Mouse (Mus musculus) embryonic facial prominence, embryonic 13.5 days (tissue): ENCODE results near the gene Ccng2. TPM values are rescaled to one million over a fixed set of nuclear protein-coding genes. Genes with fewer than 3 reads are reported as not detected.
A peak's percentile ranks its signal among the peaks of the same experiment; 100 is the strongest.

ENCODE experiments used
- ATAC-seq: fragments of 200-750 bp; cut with Nextera tagmentation; 2 replicates; pipeline ENCODE4 v1.8.0; 2017; ENCODE audit warnings: low read depth; ENCODE audit not compliant: insufficient number of reproducible peaks, insufficient read depth, low FRiP score, low TSS enrichment
- H3K27ac ChIP-seq: fragments of 300-500 bp; sonication (generic); 2 replicates; pipeline ENCODE4 v1.5.1; 2015; ENCODE audit warnings: moderate library complexity, mild to moderate bottlenecking, inconsistent platforms
- H3K27me3 ChIP-seq: fragments of 300-500 bp; sonication (generic); 2 replicates; pipeline ENCODE4 v1.6.1; 2015; ENCODE audit warnings: mild to moderate bottlenecking, inconsistent platforms
- H3K36me3 ChIP-seq: fragments of 300-500 bp; sonication (generic); 2 replicates; pipeline ENCODE4 v1.6.1; 2015; ENCODE audit warnings: mild to moderate bottlenecking, inconsistent platforms
- H3K4me1 ChIP-seq: fragments of 300-500 bp; sonication (generic); 2 replicates; pipeline ENCODE4 v1.6.1; 2015; ENCODE audit warnings: inconsistent platforms
- H3K4me2 ChIP-seq: fragments of 300-500 bp; sonication (generic); 2 replicates; pipeline ENCODE4 v1.6.1; 2015; ENCODE audit warnings: moderate library complexity, mild to moderate bottlenecking, inconsistent platforms
- H3K4me3 ChIP-seq: fragments of 300-500 bp; sonication (generic); 2 replicates; pipeline ENCODE4 v1.5.1; 2015; ENCODE audit warnings: mild to moderate bottlenecking, inconsistent platforms
- H3K9ac ChIP-seq: fragments of 300-500 bp; sonication (generic); 2 replicates; pipeline ENCODE4 v1.6.1; 2015; ENCODE audit warnings: mild to moderate bottlenecking, inconsistent platforms
- H3K9me3 ChIP-seq: fragments of 300-500 bp; sonication (generic); 2 replicates; pipeline ENCODE4 v1.6.1; 2016; ENCODE audit warnings: inconsistent platforms
- WGBS: fragments of 180-500 bp; shearing (Covaris S2); methylation state at CpG from one replicate; pipeline ENCODE4 v1.1.7; 2015; ENCODE audit warnings: mixed read lengths; 5-methylcytosine and 5-hydroxymethylcytosine counted together
- polyA plus RNA-seq: library from polyadenylated mRNA; unstranded; fragments of >200 nt; fragmentation: Nextera tagmentation; extraction: Ambion mirVana; gene quantifications from 2 replicates; pipeline ENCODE4 v1.2.1, GENCODE M21; 2015

The Ccng2 gene
- polyA plus RNA-seq, result 72.0 and 87.0 TPM in 2 replicates

GRCm38 (mm10) chr5:93266883-93267704 lies at the start of gene Ccng2:
TSS of gene Ccng2 (plus strand) at chr5:93267257.
- Histone ChIP-seq H3K27ac (peak within 1 kb of the TSS; percentile 97), H3K9me3 (no peaks in the 10 kb centered on the region), H3K27me3 (no peaks in the 10 kb centered on the region), H3K4me1 (peaks cover 34% of the 10 kb centered on the region), H3K4me2 (peak within 1 kb of the TSS; percentile 65), H3K4me3 (peak within 1 kb of the TSS; percentile 97), H3K36me3 (peaks cover 21% of the 10 kb centered on the region), H3K9ac (peak within 1 kb of the TSS; percentile 98)
- peak; percentile 95 for ATAC-seq
- WGBS, result under 1% methylated on average over 54 of the region's 54 CpGs

DNA sequence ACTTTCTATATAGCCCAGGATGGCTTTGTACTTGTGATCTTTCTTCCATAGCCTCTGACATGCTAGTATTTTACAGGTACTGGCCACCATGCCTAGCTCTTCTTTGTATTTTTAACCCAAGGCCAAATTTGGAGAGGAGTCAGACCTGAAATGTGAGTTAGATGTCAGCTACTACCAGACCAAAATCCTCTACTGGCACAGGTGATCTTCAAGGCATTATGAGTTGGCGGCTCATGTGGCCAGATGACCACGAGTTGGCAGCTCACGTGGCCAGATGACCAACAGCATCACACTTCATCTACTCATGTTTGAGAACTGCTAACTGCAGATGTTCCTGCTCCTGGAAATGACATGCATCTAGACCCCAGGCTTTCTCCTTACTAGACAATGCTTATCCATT lies 48.7 kb upstream of the Ccng2 start:
- Histone ChIP-seq H3K36me3 (no peaks in the 10 kb centered on the region), H3K4me2 (no peak overlapping the region), H3K9ac (no peak overlapping the region), H3K4me1 (no peaks in the 10 kb centered on the region), H3K9me3 (no peaks in the 10 kb centered on the region), H3K27me3 (no peaks in the 10 kb centered on the region), H3K4me3 (no peak overlapping the region), H3K27ac (no peak overlapping the region)
- 76% methylated on average over 3 of the region's 3 CpGs for WGBS
- ATAC-seq, result no peak

GRCm38 (mm10) chr5:93221661-93222060 lies 45.4 kb upstream of the Ccng2 start:
- no peak for ATAC-seq
- H3K36me3 ChIP-seq, result no peaks in the 10 kb centered on the region
- H3K9ac ChIP-seq, result no peak overlapping the region
- no peak overlapping the region for H3K4me3 ChIP-seq
- no peaks in the 10 kb centered on the region for H3K27me3 ChIP-seq
- H3K4me1 ChIP-seq, result peaks cover 2% of the 10 kb centered on the region; the same call in 1 of the 2 replicates
- no peak overlapping the region for H3K27ac ChIP-seq
- 64% methylated on average over 3 of the region's 3 CpGs for WGBS
- no peak overlapping the region for H3K4me2 ChIP-seq
- no peaks in the 10 kb centered on the region for H3K9me3 ChIP-seq

- H3K4me2 ChIP-seq, result no peak overlapping the region
- no peak overlapping the region for H3K4me3 ChIP-seq
- H3K36me3 ChIP-seq, result no peaks in the 10 kb centered on the region
- ATAC-seq, result no peak
- no peak overlapping the region for H3K27ac ChIP-seq
- no peaks in the 10 kb centered on the region for H3K27me3 ChIP-seq
- 0 out of 2 replicates have a peak, but pooled peaks cover 7% of the 10 kb centered on the region for H3K9me3 ChIP-seq
- 75% methylated on average over 2 of the region's 2 CpGs for WGBS
- H3K9ac ChIP-seq, result no peak overlapping the region
- H3K4me1 ChIP-seq, result peaks cover 2% of the 10 kb centered on the region; the same call in 1 of the 2 replicates
Observed at GRCm38 (mm10) chr5:93224549-93224948, 42.5 kb upstream of the Ccng2 start.

- Histone ChIP-seq H3K4me3 (no peak overlapping the region), H3K27me3 (no peaks in the 10 kb centered on the region), H3K36me3 (no peaks in the 10 kb centered on the region), H3K9ac (no peak overlapping the region), H3K27ac (no peak overlapping the region), H3K4me2 (no peak overlapping the region), H3K9me3 (0 out of 2 replicates have a peak, but pooled peaks cover 7% of the 10 kb centered on the region), H3K4me1 (peaks cover 2% of the 10 kb centered on the region; the same call in 1 of the 2 replicates)
- WGBS, result 82% methylated on average over 3 of the region's 3 CpGs
- no peak for ATAC-seq
Observed at GRCm38 (mm10) chr5:93227157-93227556, 39.9 kb upstream of the Ccng2 start.

GRCm38 (mm10) chr5:93229527-93229926 lies 37.5 kb upstream of the Ccng2 start:
- 0 out of 2 replicates have a peak, but pooled peaks cover 7% of the 10 kb centered on the region for H3K9me3 ChIP-seq
- 79% methylated on average over 2 of the region's 2 CpGs for WGBS

GRCm38 (mm10) chr5:93231721-93232120 lies 35.3 kb upstream of the Ccng2 start:
- Histone ChIP-seq H3K27ac (no peak overlapping the region), H3K4me1 (peaks cover 4% of the 10 kb centered on the region; the same call in 1 of the 2 replicates), H3K36me3 (no peaks in the 10 kb centered on the region), H3K27me3 (no peaks in the 10 kb centered on the region), H3K4me2 (no peak overlapping the region), H3K4me3 (no peak overlapping the region), H3K9me3 (0 out of 2 replicates have a peak, but pooled peaks cover 7% of the 10 kb centered on the region), H3K9ac (no peak overlapping the region)
- no peak for ATAC-seq
- WGBS, result 61% methylated on average over 3 of the region's 3 CpGs

More at GRCm38 (mm10) chr5:93229527-93229926, 37.5 kb upstream of the Ccng2 start:
- no peak overlapping the region for H3K9ac ChIP-seq
- H3K36me3 ChIP-seq, result no peaks in the 10 kb centered on the region
- H3K4me1 ChIP-seq, result peaks cover 6% of the 10 kb centered on the region; the same call in 1 of the 2 replicates
- no peaks in the 10 kb centered on the region for H3K27me3 ChIP-seq
- no peak overlapping the region for H3K4me3 ChIP-seq
- no peak for ATAC-seq
- no peak overlapping the region for H3K4me2 ChIP-seq
- no peak overlapping the region for H3K27ac ChIP-seq

DNA sequence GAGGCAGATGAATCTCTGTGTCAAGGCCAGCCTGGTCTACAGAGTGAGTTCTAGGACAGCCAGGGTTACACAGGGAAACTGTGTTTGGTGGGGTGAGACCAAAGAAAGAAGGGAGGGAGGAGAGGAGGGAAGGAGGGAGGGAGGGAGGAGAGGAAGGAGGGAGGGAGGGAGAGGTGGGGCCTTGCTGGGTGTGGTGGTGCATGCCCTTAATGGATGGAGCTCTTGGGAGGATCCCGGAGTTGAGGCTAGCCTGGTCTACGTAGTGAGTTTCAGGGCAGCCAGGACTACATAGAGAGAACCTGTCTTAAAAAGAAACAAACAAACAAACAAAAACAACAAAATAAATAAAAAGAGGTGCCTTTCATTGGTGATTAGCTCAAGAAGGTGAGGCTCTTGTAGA lies 34.2 kb upstream of the Ccng2 start:
- Histone ChIP-seq H3K36me3 (no peaks in the 10 kb centered on the region), H3K9ac (no peak overlapping the region), H3K4me2 (no peak overlapping the region), H3K27ac (no peak overlapping the region), H3K4me1 (peaks cover 4% of the 10 kb centered on the region; the same call in 1 of the 2 replicates), H3K9me3 (no peaks in the 10 kb centered on the region), H3K27me3 (no peaks in the 10 kb centered on the region), H3K4me3 (no peak overlapping the region)
- whole genome bisulfite sequencing, result 96% methylated on average over 2 of the region's 2 CpGs
- ATAC-seq, result no peak

DNA sequence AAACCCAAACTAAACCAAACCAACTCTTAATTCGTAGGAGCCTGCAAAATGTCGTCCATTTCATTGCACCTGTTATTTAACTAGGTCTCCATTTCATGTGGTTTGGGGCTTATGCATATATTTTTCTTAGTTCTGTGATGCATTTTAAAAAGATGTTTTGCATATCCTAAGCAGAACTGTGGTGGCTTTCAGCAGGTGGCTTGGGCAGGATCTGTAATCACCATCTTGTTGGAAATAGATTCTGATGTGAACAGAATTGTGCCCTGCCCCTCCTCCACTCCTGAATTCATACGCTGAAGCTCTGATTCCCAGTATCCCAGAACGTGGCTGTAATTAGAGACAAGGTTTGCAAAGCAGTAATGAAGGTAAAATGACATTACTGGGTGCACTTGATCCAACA lies 32.9 kb upstream of the Ccng2 start:
- Histone ChIP-seq H3K9ac (no peak overlapping the region), H3K27me3 (no peaks in the 10 kb centered on the region), H3K4me1 (peaks cover 4% of the 10 kb centered on the region; the same call in 1 of the 2 replicates), H3K4me3 (no peak overlapping the region), H3K36me3 (no peaks in the 10 kb centered on the region), H3K9me3 (no peaks in the 10 kb centered on the region), H3K27ac (no peak overlapping the region), H3K4me2 (no peak overlapping the region)
- no peak for ATAC-seq
- WGBS, result 56% methylated on average over 4 of the region's 4 CpGs

- Histone ChIP-seq H3K4me1 (peaks cover 4% of the 10 kb centered on the region; the same call in 1 of the 2 replicates), H3K36me3 (no peaks in the 10 kb centered on the region), H3K9me3 (no peaks in the 10 kb centered on the region), H3K27ac (no peak overlapping the region), H3K4me2 (no peak overlapping the region), H3K9ac (no peak overlapping the region), H3K27me3 (no peaks in the 10 kb centered on the region), H3K4me3 (no peak overlapping the region)
- 81% methylated on average over 2 of the region's 2 CpGs for WGBS
- ATAC-seq, result no peak
Observed at GRCm38 (mm10) chr5:93234605-93235004, 32.5 kb upstream of the Ccng2 start.

DNA sequence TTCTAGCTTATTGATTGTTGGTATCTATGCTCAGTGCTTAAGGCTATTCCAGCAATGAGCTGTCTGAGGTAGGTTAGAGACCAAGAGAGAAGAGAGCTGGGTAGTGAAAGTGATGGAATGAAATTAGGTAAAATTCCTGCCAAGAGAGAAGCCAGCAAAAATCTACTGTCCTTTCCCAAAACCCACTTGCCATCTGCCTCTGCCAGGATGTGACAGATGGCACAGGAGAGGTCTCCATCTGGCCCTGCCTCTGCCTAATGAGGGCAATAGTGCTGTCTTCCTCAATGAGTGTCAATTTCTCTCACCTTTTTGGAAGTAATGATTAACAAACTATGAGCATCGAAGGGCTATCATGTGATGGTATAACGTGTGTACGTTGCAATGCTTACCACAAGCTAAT lies 31.2 kb upstream of the Ccng2 start:
- WGBS, result 86% methylated on average over 3 of the region's 3 CpGs
- H3K27me3 ChIP-seq, result no peaks in the 10 kb centered on the region

GRCm38 (mm10) chr5:93236541-93236940 lies 30.5 kb upstream of the Ccng2 start:
- Histone ChIP-seq H3K27me3 (no peaks in the 10 kb centered on the region), H3K27ac (no peak overlapping the region), H3K36me3 (no peaks in the 10 kb centered on the region), H3K9me3 (no peaks in the 10 kb centered on the region), H3K4me1 (peaks cover 4% of the 10 kb centered on the region; the same call in 1 of the 2 replicates), H3K4me2 (no peak overlapping the region), H3K4me3 (no peak overlapping the region), H3K9ac (no peak overlapping the region)
- no peak for ATAC-seq
- WGBS, result 80% methylated on average over 4 of the region's 4 CpGs

More for the DNA sequence above, 31.2 kb upstream of the Ccng2 start:
- Histone ChIP-seq H3K36me3 (no peaks in the 10 kb centered on the region), H3K4me2 (no peak overlapping the region), H3K4me1 (peaks cover 4% of the 10 kb centered on the region; the same call in 1 of the 2 replicates), H3K9ac (no peak overlapping the region), H3K4me3 (no peak overlapping the region), H3K9me3 (no peaks in the 10 kb centered on the region), H3K27ac (no peak overlapping the region)
- ATAC-seq, result no peak
